Mouse (Mus musculus): ENCODE results near the gene Rad51. TPM values are rescaled to one million over a fixed set of nuclear protein-coding genes. Genes with fewer than 3 reads are reported as not detected.
A peak's percentile ranks its signal among the peaks of the same experiment; 100 is the strongest.

Gene Rad51
- total and polyA plus RNA-seq, 2 experiments from 2014 or later, result 1.2 to 8.4 TPM

- TF ChIP-seq CTCF (IDR thresholded peaks at IDR 0.05; ENCODE audit: low read depth), result no peak
- peak; percentile 28; the same call in 1 of the 2 replicates for ATAC-seq
- Histone ChIP-seq H3K27ac (ENCODE audit: low read depth, low read length) (no peak overlapping the region), H3K36me3 (ENCODE audit: insufficient read depth) (peaks cover 26% of the 10 kb centered on the region), H3K4me1 (ENCODE audit: insufficient read depth) (no peaks in the 10 kb centered on the region), H3K9ac (no peak overlapping the region), H3K4me3 (ENCODE audit: low read depth, low read length) (no peak overlapping the region), H3K27me3 (ENCODE audit: insufficient read depth, low read length) (no peaks in the 10 kb centered on the region), H3K4me2 (ENCODE audit: low read depth) (no peak overlapping the region), H3K9me3 (ENCODE audit: low read length) (no peaks in the 10 kb centered on the region)
- no peak for DNase-seq
- WGBS, result 27% methylated on average over 13 of the region's 13 CpGs
These were observed 60.4 kb downstream of the Rad51 start for GRCm38 (mm10) chr2:119172862-119173576.

DNA sequence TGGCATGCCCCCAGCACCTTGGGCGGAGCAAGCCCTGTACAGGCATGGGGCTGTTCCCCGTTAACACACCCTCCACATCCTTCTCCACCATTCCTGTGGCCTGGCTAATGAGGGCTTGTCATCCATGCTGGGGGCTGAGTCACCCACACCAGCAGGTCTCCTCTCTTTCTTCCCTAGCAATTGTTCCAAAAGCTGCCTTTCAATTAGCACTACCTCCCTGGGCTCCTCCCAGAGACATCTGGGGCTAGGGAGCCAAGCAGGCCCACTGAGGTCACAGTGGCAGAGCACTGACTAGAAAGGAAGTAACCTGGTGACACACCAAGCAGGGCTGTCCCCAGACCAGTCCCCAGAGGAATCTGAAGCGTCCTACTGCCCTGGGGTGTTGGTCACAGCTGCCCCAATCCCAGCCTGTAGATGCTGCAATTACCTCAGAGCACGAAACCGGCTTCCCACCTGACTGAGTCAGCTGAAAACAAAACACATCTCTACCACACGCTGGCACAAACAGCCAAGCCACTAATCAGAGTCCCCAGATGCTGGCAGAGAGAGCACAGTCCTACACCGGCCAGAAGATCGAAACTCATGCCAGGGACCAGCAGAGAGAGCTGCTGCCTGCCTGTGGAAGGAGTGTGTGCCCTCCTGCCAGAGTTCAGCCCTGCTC, 61.5 kb downstream of the Rad51 start, which contains the start of gene Gm14137:
Gm14137 (plus strand) TSS at position 519 of the 661 bp plus-strand sequence.
- Histone ChIP-seq H3K9ac (no peak within 1 kb of the TSS), H3K36me3 (ENCODE audit: insufficient read depth) (peaks cover 35% of the 10 kb centered on the region), H3K4me2 (ENCODE audit: low read depth) (no peak within 1 kb of the TSS), H3K27ac (ENCODE audit: low read depth, low read length) (no peak within 1 kb of the TSS), H3K4me3 (ENCODE audit: low read depth, low read length) (no peak within 1 kb of the TSS), H3K27me3 (ENCODE audit: insufficient read depth, low read length) (no peaks in the 10 kb centered on the region), H3K4me1 (ENCODE audit: insufficient read depth) (no peaks in the 10 kb centered on the region), H3K9me3 (ENCODE audit: low read length) (no peaks in the 10 kb centered on the region)
- DNase-seq (no peak), ATAC-seq (peak; percentile 30; the same call in 1 of the 2 replicates)
- no peak for TF ChIP-seq CTCF (IDR thresholded peaks at IDR 0.05; ENCODE audit: low read depth)
- WGBS, result 35% methylated on average over 8 of the region's 8 CpGs

GRCm38 (mm10) chr2:119174866-119175265, 62.3 kb downstream of the Rad51 start:
- Histone ChIP-seq H3K4me1 (ENCODE audit: insufficient read depth) (no peaks in the 10 kb centered on the region), H3K27me3 (ENCODE audit: insufficient read depth, low read length) (no peaks in the 10 kb centered on the region), H3K27ac (ENCODE audit: low read depth, low read length) (no peak overlapping the region), H3K4me3 (ENCODE audit: low read depth, low read length) (no peak overlapping the region), H3K9ac (no peak overlapping the region), H3K4me2 (ENCODE audit: low read depth) (no peak overlapping the region), H3K9me3 (ENCODE audit: low read length) (no peaks in the 10 kb centered on the region), H3K36me3 (ENCODE audit: insufficient read depth) (peaks cover 43% of the 10 kb centered on the region)
- WGBS, result 60% methylated on average over 14 of the region's 14 CpGs
- DNase-seq (no peak), ATAC-seq (no peak)
- no peak for TF ChIP-seq CTCF (IDR thresholded peaks at IDR 0.05; ENCODE audit: low read depth)

- no peak for TF ChIP-seq CTCF (IDR thresholded peaks at IDR 0.05; ENCODE audit: low read depth)
- DNase-seq, result no peak
- Histone ChIP-seq H3K4me2 (ENCODE audit: low read depth) (no peak overlapping the region), H3K36me3 (ENCODE audit: insufficient read depth) (peaks cover 50% of the 10 kb centered on the region), H3K9me3 (ENCODE audit: low read length) (no peaks in the 10 kb centered on the region), H3K27me3 (ENCODE audit: insufficient read depth, low read length) (no peaks in the 10 kb centered on the region), H3K4me1 (ENCODE audit: insufficient read depth) (no peaks in the 10 kb centered on the region), H3K9ac (no peak overlapping the region), H3K27ac (ENCODE audit: low read depth, low read length) (no peak overlapping the region), H3K4me3 (ENCODE audit: low read depth, low read length) (no peak overlapping the region)
- ATAC-seq, result no peak
- 78% methylated on average over 6 of the region's 6 CpGs for WGBS
These were observed 63.0 kb downstream of the Rad51 start for GRCm38 (mm10) chr2:119175614-119176013.

DNA sequence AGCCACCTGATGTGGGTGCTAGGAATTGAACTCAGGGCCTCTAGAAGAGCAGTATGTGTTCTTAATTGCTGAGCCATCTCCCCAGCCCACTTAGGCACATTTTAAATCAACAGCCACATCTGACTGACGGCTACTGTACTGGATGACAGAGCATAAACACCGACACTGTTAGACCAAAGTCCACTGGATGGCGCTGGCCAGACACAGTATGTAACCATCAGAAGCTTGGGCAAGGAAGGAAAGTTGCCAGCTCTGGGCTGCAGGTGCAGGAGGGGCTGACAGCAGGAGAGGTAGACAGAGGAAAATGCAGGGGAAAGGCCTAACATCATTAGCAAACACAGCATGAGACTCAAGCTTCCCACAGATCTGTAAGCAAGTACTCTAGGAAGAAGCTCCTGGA, 64.2 kb downstream of the Rad51 start:
- no peak for DNase-seq
- Histone ChIP-seq H3K4me2 (ENCODE audit: low read depth) (no peak overlapping the region), H3K27ac (ENCODE audit: low read depth, low read length) (no peak overlapping the region), H3K9ac (no peak overlapping the region), H3K27me3 (ENCODE audit: insufficient read depth, low read length) (no peaks in the 10 kb centered on the region), H3K36me3 (ENCODE audit: insufficient read depth) (peaks cover 53% of the 10 kb centered on the region), H3K4me3 (ENCODE audit: low read depth, low read length) (no peak overlapping the region), H3K4me1 (ENCODE audit: insufficient read depth) (no peaks in the 10 kb centered on the region), H3K9me3 (ENCODE audit: low read length) (no peaks in the 10 kb centered on the region)
- TF ChIP-seq CTCF (IDR thresholded peaks at IDR 0.05; ENCODE audit: low read depth), result no peak
- WGBS, result 62% methylated on average over 3 of the region's 3 CpGs
- ATAC-seq, result no peak

DNA sequence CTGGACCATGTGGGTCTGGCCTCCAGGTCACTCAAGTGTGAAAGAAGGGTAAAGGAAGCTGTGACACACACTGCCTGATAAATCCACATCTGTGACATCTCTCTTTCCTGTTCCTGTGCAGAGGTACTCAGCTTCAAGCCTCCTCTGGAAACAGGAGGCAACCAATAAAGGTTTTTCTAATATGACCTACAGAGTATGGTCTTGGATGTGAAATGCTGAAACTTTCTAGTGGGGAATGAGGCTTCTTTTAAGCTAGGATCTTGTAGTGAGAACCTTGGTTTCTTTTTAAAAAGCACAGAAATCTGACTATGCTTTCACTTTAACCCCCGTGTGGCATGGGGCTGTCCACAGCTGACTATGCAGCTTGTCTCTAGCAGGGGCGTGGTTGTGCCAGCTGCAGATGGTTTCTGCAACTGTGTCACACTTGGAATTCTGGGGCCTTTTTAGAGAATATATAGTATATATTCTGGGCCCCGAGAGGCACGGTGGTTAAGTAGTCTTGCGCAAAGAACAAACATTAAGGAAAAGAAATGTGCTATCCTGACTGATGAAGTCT, 64.9 kb downstream of the Rad51 start:
- Histone ChIP-seq H3K27ac (ENCODE audit: low read depth, low read length) (no peak overlapping the region), H3K4me2 (ENCODE audit: low read depth) (no peak overlapping the region), H3K9ac (no peak overlapping the region), H3K9me3 (ENCODE audit: low read length) (no peaks in the 10 kb centered on the region), H3K4me3 (ENCODE audit: low read depth, low read length) (no peak overlapping the region), H3K36me3 (ENCODE audit: insufficient read depth) (peaks cover 46% of the 10 kb centered on the region), H3K4me1 (ENCODE audit: insufficient read depth) (no peaks in the 10 kb centered on the region), H3K27me3 (ENCODE audit: insufficient read depth, low read length) (no peaks in the 10 kb centered on the region)
- DNase-seq, result no peak
- WGBS, result 93% methylated on average over 5 of the region's 5 CpGs
- no peak for TF ChIP-seq CTCF (IDR thresholded peaks at IDR 0.05; ENCODE audit: low read depth)
- no peak for ATAC-seq

- TF ChIP-seq CTCF (IDR thresholded peaks at IDR 0.05; ENCODE audit: low read depth), result no peak
- no peaks in the 10 kb centered on the region for H3K9me3 ChIP-seq (ENCODE audit: low read length)
- H3K36me3 ChIP-seq (ENCODE audit: insufficient read depth), result peaks cover 61% of the 10 kb centered on the region
- no peak overlapping the region for H3K9ac ChIP-seq
- H3K4me1 ChIP-seq (ENCODE audit: insufficient read depth), result no peaks in the 10 kb centered on the region
- no peaks in the 10 kb centered on the region for H3K27me3 ChIP-seq (ENCODE audit: insufficient read depth, low read length)
- ATAC-seq (no peak), DNase-seq (no peak)
- no peak overlapping the region for H3K4me2 ChIP-seq (ENCODE audit: low read depth)
- no peak overlapping the region for H3K4me3 ChIP-seq (ENCODE audit: low read depth, low read length)
- no peak overlapping the region for H3K27ac ChIP-seq (ENCODE audit: low read depth, low read length)
- WGBS, result 82% methylated on average over 7 of the region's 7 CpGs
These were observed 70.3 kb downstream of the Rad51 start for GRCm38 (mm10) chr2:119182914-119183313.
